Mouse (Mus musculus) erythroblast, embryonic 14.5 days (primary cell): ENCODE data around the gene Gtsf1.

Experiments
- GATA1 ChIP-seq: IDR thresholded peaks from 2 replicates; pipeline ENCODE4 v1.6.1; 2012; ENCODE audit warnings: low read length, inconsistent platforms, mixed read lengths
- TAL1 ChIP-seq: IDR thresholded peaks from 3 replicates; pipeline ENCODE4 v1.6.1; 2012; ENCODE audit warnings: low read length, inconsistent platforms, mixed read lengths

GRCm38 (mm10) chr15:103382075-103382474, 48.2 kb downstream of the Gtsf1 start:
- TF ChIP-seq TAL1 (no peak), GATA1 (no peak)
